Mouse (Mus musculus) cerebellum, adult (tissue): ENCODE measurements around the gene Trpm3.

ENCODE experiments used
- ATAC-seq: cut with Nextera tagmentation; 2 replicates; pipeline ENCODE4 v1.9.2; 2017; ENCODE audit warnings: mild to moderate bottlenecking, moderate library complexity, mixed read lengths; ENCODE audit not compliant: insufficient number of reproducible peaks, low FRiP score, low TSS enrichment

Trpm3 gene

GRCm38 (mm10) chr19:22615367-22615766 lies 476.5 kb downstream of the Trpm3 start:
- ATAC-seq, result no peak

- ATAC-seq, result no peak
These were observed 486.1 kb downstream of the Trpm3 start for GRCm38 (mm10) chr19:22624801-22625513.

- ATAC-seq, result no peak
These were observed 490.0 kb downstream of the Trpm3 start for GRCm38 (mm10) chr19:22628878-22629277.

- no peak for ATAC-seq
These were observed 492.5 kb downstream of the Trpm3 start for GRCm38 (mm10) chr19:22631316-22631715.

- ATAC-seq, result no peak
These were observed 496.8 kb downstream of the Trpm3 start for GRCm38 (mm10) chr19:22635635-22636034.

GRCm38 (mm10) chr19:22637786-22638185 lies 498.9 kb downstream of the Trpm3 start:
- ATAC-seq, result no peak

GRCm38 (mm10) chr19:22638394-22638954 lies 499.6 kb downstream of the Trpm3 start:
- ATAC-seq, result peak; percentile 92

GRCm38 (mm10) chr19:22642124-22642523 lies 503.3 kb downstream of the Trpm3 start:
- no peak for ATAC-seq

- ATAC-seq, result no peak
These were observed 517.8 kb downstream of the Trpm3 start for GRCm38 (mm10) chr19:22656466-22657215.

GRCm38 (mm10) chr19:22657251-22657650 lies 518.4 kb downstream of the Trpm3 start:
- no peak for ATAC-seq

- no peak for ATAC-seq
These were observed 526.6 kb downstream of the Trpm3 start for GRCm38 (mm10) chr19:22665401-22665800.

GRCm38 (mm10) chr19:22670222-22670621 lies 531.4 kb downstream of the Trpm3 start:
- ATAC-seq, result peak; percentile 40; the same call in 1 of the 2 replicates

GRCm38 (mm10) chr19:22672892-22673291 lies 534.0 kb downstream of the Trpm3 start:
- ATAC-seq, result no peak

GRCm38 (mm10) chr19:22676206-22676605 lies 537.4 kb downstream of the Trpm3 start:
- ATAC-seq, result no peak; the same call in 1 of the 2 replicates

GRCm38 (mm10) chr19:22682238-22682637 lies 543.4 kb downstream of the Trpm3 start:
- no peak for ATAC-seq

GRCm38 (mm10) chr19:22691995-22692394 lies 553.1 kb downstream of the Trpm3 start:
- ATAC-seq, result no peak

- ATAC-seq, result no peak
These were observed 553.7 kb downstream of the Trpm3 start for GRCm38 (mm10) chr19:22692553-22692952.

- ATAC-seq, result no peak
These were observed 554.1 kb downstream of the Trpm3 start for GRCm38 (mm10) chr19:22692956-22693355.

GRCm38 (mm10) chr19:22695423-22695822 lies 556.6 kb downstream of the Trpm3 start:
- ATAC-seq, result no peak

GRCm38 (mm10) chr19:22698737-22699136 lies 559.9 kb downstream of the Trpm3 start:
- ATAC-seq, result no peak

GRCm38 (mm10) chr19:22700871-22701651 lies 562.2 kb downstream of the Trpm3 start:
- no peak for ATAC-seq
